Mouse (Mus musculus) kidney, embryonic 16.5 days (tissue): ENCODE results near the gene Ftsj3. TPM values are rescaled to one million over a fixed set of nuclear protein-coding genes. Genes with fewer than 3 reads are reported as not detected.

Source experiments
- ATAC-seq: fragments of 200-750 bp; cut with Nextera tagmentation; 2 replicates; pipeline ENCODE4 v1.8.0; 2017; ENCODE audit warnings: moderate TSS enrichment; ENCODE audit not compliant: low FRiP score, low TSS enrichment
- H3K27ac ChIP-seq: fragments of 300-500 bp; sonication (generic); 2 replicates; pipeline ENCODE4 v1.5.1; 2014; ENCODE audit warnings: low read length
- H3K27me3 ChIP-seq: fragments of 300-500 bp; sonication (generic); 2 replicates; pipeline ENCODE4 v1.6.1; 2014; ENCODE audit warnings: low read length, control low read depth, mixed read lengths; ENCODE audit not compliant: insufficient read depth
- H3K36me3 ChIP-seq: fragments of 300-500 bp; sonication (generic); 2 replicates; pipeline ENCODE4 v1.6.1; 2014; ENCODE audit warnings: low read length, control low read depth, mixed read lengths; ENCODE audit not compliant: insufficient read depth
- H3K4me1 ChIP-seq: fragments of 300-500 bp; sonication (generic); 2 replicates; pipeline ENCODE4 v1.6.1; 2014; ENCODE audit warnings: low read length, control low read depth, mixed read lengths; ENCODE audit not compliant: insufficient read depth
- H3K4me2 ChIP-seq: fragments of 300-500 bp; sonication (generic); replicated peaks from 2 replicates; pipeline ENCODE4 v1.6.1; 2014; ENCODE audit warnings: low read depth, low read length
- H3K4me3 ChIP-seq: fragments of 300-500 bp; sonication (generic); 2 replicates; pipeline ENCODE4 v1.5.1; 2014; ENCODE audit warnings: mild to moderate bottlenecking, low read length
- H3K9ac ChIP-seq: fragments of 300-500 bp; sonication (generic); replicated peaks from 2 replicates; pipeline ENCODE4 v1.6.1; 2014; ENCODE audit warnings: low read length
- H3K9me3 ChIP-seq: fragments of 300-500 bp; sonication (generic); 2 replicates; pipeline ENCODE4 v1.6.1; 2016; ENCODE audit warnings: low read length, control low read depth
- WGBS: fragments of 180-500 bp; shearing (Covaris S2); extraction: QIAGEN DNeasy Blood & Tissue Kit; methylation state at CpG from one replicate; pipeline ENCODE4 v1.1.7; 2014; 5-methylcytosine and 5-hydroxymethylcytosine counted together
- polyA plus RNA-seq: library from polyadenylated mRNA; unstranded; fragments of >200 nt; fragmentation: Nextera tagmentation; extraction: Ambion mirVana; gene quantifications from 2 replicates; pipeline ENCODE4 v1.2.1, GENCODE M21; 2015

Gene Ftsj3
- polyA plus RNA-seq, 1 experiment from 2014 or later: 60.5 TPM

DNA sequence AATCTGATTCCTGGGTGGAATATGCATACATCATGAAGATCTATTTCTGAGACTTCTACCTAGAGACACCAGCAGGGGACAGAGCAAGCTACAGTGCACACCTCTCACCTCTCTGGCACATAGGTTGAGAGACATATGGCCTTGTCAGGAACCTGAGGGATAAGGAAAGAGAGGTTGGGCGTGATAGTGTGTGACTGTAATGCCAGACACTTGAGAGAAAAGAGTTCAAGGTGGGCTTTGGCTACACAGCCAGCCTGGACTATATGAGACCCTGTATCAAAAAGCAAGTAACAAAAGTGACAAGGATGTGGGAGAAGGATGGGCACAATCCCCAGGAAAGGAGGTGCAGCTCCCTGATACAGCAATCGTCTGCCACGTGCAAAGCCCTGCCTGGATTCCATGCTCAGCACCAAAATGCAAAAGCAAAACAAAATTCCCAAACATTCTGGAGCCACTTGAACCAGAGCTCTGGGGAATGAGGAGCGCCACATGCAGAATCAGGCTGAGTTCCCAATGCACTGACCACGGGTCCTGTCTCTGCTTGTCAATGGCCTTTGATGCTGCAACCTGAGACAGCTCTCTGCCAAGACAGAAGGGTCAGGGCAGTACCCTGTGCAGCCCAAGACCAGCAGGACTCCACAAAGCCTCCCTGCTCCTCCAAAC, 15.4 kb upstream of the Ftsj3 start:
- H3K4me2 ChIP-seq: peak overlapping the region; percentile 79
- H3K36me3 ChIP-seq: peaks cover 13% of the 10 kb centered on the region
- peaks cover 64% of the 10 kb centered on the region for H3K4me1 ChIP-seq
- no peak for ATAC-seq
- peak overlapping the region; percentile 97 for H3K27ac ChIP-seq
- H3K4me3 ChIP-seq: peak overlapping the region; percentile 82
- WGBS: 17% methylated on average over 5 of the region's 5 CpGs
- no peaks in the 10 kb centered on the region for H3K27me3 ChIP-seq
- H3K9me3 ChIP-seq: no peaks in the 10 kb centered on the region
- peak overlapping the region; percentile 99 for H3K9ac ChIP-seq

GRCm38 (mm10) chr11:106269060-106269431, 13.2 kb upstream of the Ftsj3 start:
- Histone ChIP-seq H3K27ac (peak overlapping the region; percentile 85), H3K9ac (peak overlapping the region; percentile 40), H3K4me1 (peaks cover 46% of the 10 kb centered on the region), H3K27me3 (no peaks in the 10 kb centered on the region), H3K9me3 (no peaks in the 10 kb centered on the region), H3K36me3 (peaks cover 35% of the 10 kb centered on the region), H3K4me2 (peak overlapping the region; percentile 36), H3K4me3 (peak overlapping the region; percentile 7)
- ATAC-seq: no peak
- WGBS: 12% methylated on average over 3 of the region's 3 CpGs

DNA sequence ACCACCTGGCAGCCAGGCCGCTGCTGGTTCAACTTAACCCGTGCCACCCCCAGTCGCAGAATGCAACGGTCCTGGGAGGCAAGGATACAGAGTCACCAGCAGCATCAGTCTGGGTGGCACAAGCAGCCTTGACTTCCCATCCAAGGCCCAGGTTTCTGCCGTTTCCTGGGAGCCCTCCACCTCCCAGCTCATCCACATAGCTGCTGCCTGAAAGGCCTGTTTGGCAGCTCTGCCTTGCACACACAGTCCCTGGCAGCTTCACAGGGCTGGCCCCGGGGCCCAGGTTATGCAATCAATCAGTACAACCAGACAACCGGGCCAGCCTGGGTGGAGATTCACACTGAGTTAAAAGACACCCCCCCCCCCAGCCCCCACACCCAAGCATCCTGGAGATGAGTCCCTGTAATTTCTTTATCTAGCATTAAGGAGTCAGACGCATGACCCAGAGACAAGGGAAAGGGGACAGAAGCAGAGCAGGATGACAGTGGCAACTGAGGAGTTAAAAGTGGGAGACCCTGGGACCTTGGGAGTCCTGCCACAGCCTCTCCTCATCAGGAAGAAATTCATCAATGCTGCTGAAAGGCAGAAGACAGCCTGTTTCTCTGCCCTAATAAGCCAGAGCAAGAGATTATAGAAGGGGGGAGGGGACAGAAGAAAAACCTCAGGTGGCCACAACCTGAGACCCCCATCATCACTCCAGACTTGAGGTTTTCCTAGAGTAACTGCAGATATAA, 12.6 kb upstream of the Ftsj3 start:
- H3K36me3 ChIP-seq: peaks cover 40% of the 10 kb centered on the region
- no peak for ATAC-seq
- H3K4me2 ChIP-seq: peak overlapping the region; percentile 36
- H3K9me3 ChIP-seq: no peaks in the 10 kb centered on the region
- peak overlapping the region; percentile 40 for H3K9ac ChIP-seq
- peak overlapping the region; percentile 7 for H3K4me3 ChIP-seq
- H3K27me3 ChIP-seq: no peaks in the 10 kb centered on the region
- 36% methylated on average over 8 of the region's 8 CpGs for WGBS
- peaks cover 45% of the 10 kb centered on the region for H3K4me1 ChIP-seq
- peak overlapping the region; percentile 85 for H3K27ac ChIP-seq

GRCm38 (mm10) chr11:106267871-106268270, 12.0 kb upstream of the Ftsj3 start:
- Histone ChIP-seq H3K4me2 (peak overlapping the region; percentile 36; the same call in 1 of the 2 replicates), H3K9me3 (no peaks in the 10 kb centered on the region), H3K9ac (peak overlapping the region; percentile 44; the same call in 1 of the 2 replicates), H3K36me3 (peaks cover 46% of the 10 kb centered on the region), H3K27ac (peak overlapping the region; percentile 85), H3K4me1 (peaks cover 42% of the 10 kb centered on the region), H3K27me3 (no peaks in the 10 kb centered on the region), H3K4me3 (no peak overlapping the region)
- 53% methylated on average over 5 of the region's 5 CpGs for WGBS
- no peak for ATAC-seq

GRCm38 (mm10) chr11:106267311-106267852, 11.5 kb upstream of the Ftsj3 start:
- Histone ChIP-seq H3K36me3 (peaks cover 51% of the 10 kb centered on the region), H3K4me3 (no peak overlapping the region), H3K9me3 (no peaks in the 10 kb centered on the region), H3K4me1 (peaks cover 42% of the 10 kb centered on the region), H3K27ac (peak overlapping the region; percentile 56), H3K4me2 (no peak overlapping the region), H3K9ac (no peak overlapping the region), H3K27me3 (no peaks in the 10 kb centered on the region)
- ATAC-seq: no peak
- WGBS: 63% methylated on average over 15 of the region's 15 CpGs

GRCm38 (mm10) chr11:106266431-106266830, 10.6 kb upstream of the Ftsj3 start:
- no peak for ATAC-seq
- Histone ChIP-seq H3K9ac (no peak overlapping the region), H3K4me1 (peaks cover 41% of the 10 kb centered on the region), H3K27me3 (no peaks in the 10 kb centered on the region), H3K4me2 (no peak overlapping the region), H3K9me3 (no peaks in the 10 kb centered on the region), H3K27ac (no peak overlapping the region), H3K36me3 (peaks cover 61% of the 10 kb centered on the region), H3K4me3 (no peak overlapping the region)
- 92% methylated on average over 10 of the region's 10 CpGs for WGBS

DNA sequence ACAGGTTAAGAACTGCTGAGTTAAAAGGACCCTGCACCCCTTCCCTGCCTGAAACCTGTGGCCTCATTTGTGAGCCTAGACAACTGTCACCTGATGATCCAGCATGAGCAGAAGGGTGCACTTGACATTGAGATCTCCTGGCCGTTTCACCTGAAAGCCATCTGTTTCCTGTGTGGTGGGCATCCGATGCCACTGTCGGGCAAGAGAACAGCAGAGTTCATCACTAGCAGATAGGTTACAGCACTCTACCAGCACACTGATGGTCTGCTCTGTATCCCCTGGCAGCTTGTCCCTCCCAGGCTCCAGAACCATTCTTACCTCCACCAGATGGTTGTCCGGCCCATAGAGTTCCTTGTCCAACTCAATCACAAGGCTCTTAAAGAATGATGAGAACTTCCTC, 9.7 kb upstream of the Ftsj3 start:
- no peak overlapping the region for H3K9ac ChIP-seq
- H3K9me3 ChIP-seq: no peaks in the 10 kb centered on the region
- no peak for ATAC-seq
- peaks cover 70% of the 10 kb centered on the region for H3K36me3 ChIP-seq
- H3K27me3 ChIP-seq: no peaks in the 10 kb centered on the region
- H3K27ac ChIP-seq: no peak overlapping the region
- WGBS: 89% methylated on average over 4 of the region's 4 CpGs
- H3K4me2 ChIP-seq: no peak overlapping the region
- peaks cover 32% of the 10 kb centered on the region for H3K4me1 ChIP-seq
- no peak overlapping the region for H3K4me3 ChIP-seq

DNA sequence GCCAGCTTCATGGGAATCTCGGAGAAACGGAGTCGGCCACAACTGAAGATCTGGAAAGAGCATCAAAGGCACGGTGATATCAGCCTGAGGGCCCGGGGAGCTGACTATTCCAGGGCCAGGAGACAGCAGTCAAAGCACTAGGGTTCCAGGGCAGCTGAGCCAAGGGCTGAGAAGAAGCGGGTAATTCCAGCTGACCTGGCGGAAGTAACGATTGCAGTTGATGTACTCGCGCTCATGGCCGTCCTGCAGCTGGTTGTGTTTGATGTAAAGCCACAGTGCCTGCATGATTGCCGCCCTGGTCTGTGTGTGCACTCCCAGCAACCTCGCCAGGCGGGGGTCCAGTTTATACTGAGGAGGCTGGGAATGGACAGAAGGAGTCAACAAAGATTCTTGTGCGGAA, 9.1 kb upstream of the Ftsj3 start:
- ATAC-seq: no peak
- H3K9me3 ChIP-seq: no peaks in the 10 kb centered on the region
- no peak overlapping the region for H3K4me2 ChIP-seq
- H3K4me1 ChIP-seq: peaks cover 26% of the 10 kb centered on the region
- H3K9ac ChIP-seq: no peak overlapping the region
- H3K27ac ChIP-seq: no peak overlapping the region
- no peaks in the 10 kb centered on the region for H3K27me3 ChIP-seq
- H3K4me3 ChIP-seq: no peak overlapping the region
- H3K36me3 ChIP-seq: peaks cover 71% of the 10 kb centered on the region
- 88% methylated on average over 15 of the region's 15 CpGs for WGBS

DNA sequence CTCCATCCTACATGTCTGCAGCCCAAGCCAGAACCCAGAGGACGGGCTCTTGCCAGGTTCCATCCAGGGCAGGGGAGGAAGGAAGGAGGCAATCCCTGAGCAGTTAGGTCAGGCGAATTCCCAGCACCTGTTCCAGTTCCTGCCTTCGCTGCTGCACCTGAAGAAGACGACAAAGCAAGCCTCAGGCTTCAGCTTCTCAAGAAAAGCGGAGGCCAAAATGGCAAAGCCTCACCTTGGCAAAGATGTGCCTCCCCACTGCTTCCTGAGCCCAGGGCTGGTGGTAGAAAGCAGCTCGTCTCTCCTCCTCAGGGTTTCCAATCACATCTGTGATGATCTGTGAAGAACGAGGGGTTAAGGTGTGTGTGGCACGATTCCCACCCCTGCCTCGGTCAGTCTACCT, 8.1 kb upstream of the Ftsj3 start:
- no peak overlapping the region for H3K4me2 ChIP-seq
- no peak overlapping the region for H3K27ac ChIP-seq
- no peak overlapping the region for H3K4me3 ChIP-seq
- no peak overlapping the region for H3K9ac ChIP-seq
- H3K9me3 ChIP-seq: no peaks in the 10 kb centered on the region
- 87% methylated on average over 9 of the region's 9 CpGs for WGBS
- ATAC-seq: no peak
- peaks cover 19% of the 10 kb centered on the region for H3K4me1 ChIP-seq
- no peaks in the 10 kb centered on the region for H3K27me3 ChIP-seq
- peaks cover 75% of the 10 kb centered on the region for H3K36me3 ChIP-seq
